Mouse (Mus musculus) left cerebral cortex, adult 2 months (tissue): ENCODE data around the gene Ccnd1. TPM values are rescaled to one million over a fixed set of nuclear protein-coding genes. Genes with fewer than 3 reads are reported as not detected.
"Not testable (repeated sequence)": the region's sequence is repeated elsewhere in the genome, so short reads cannot be mapped to it uniquely, and the experiment has no call there.

Source experiments
- DNase-seq, 2 experiments: peaks; one replicate each; pipeline ENCODE4 v3.0.0; 2021 to 2022; ENCODE audit warnings: low spot score in 2 of 2, mixed read lengths in 1 of 2; ENCODE audit errors: extremely low spot score in 1 of 2
- H3K27ac ChIP-seq: fragments of 200-600 bp; 2 replicates; pipeline ENCODE4 v1.8.1; 2022
- H3K4me3 ChIP-seq: fragments of 200-600 bp; 2 replicates; pipeline ENCODE4 v1.8.1; 2022
- CTCF ChIP-seq: fragments of 200-600 bp; IDR thresholded peaks from 2 replicates; pipeline ENCODE4 v1.8.1; 2022; ENCODE audit warnings: antibody characterized with exemption, mild to moderate bottlenecking, moderate library complexity
- intact Hi-C: fragments of 180-260 bp; cut with DNase I; formaldehyde crosslinking; loops from one replicate; pipeline ENCODE4 v1.15.1; 2025
- total RNA-seq, 2 experiments: library from RNA; stranded (reverse); gene quantifications; 2 replicates each; pipeline ENCODE4 v1.2.3; 2021

Ccnd1 gene
- total RNA-seq, 2 experiments from 2014 or later, result 57.0 to 57.7 TPM

DNA sequence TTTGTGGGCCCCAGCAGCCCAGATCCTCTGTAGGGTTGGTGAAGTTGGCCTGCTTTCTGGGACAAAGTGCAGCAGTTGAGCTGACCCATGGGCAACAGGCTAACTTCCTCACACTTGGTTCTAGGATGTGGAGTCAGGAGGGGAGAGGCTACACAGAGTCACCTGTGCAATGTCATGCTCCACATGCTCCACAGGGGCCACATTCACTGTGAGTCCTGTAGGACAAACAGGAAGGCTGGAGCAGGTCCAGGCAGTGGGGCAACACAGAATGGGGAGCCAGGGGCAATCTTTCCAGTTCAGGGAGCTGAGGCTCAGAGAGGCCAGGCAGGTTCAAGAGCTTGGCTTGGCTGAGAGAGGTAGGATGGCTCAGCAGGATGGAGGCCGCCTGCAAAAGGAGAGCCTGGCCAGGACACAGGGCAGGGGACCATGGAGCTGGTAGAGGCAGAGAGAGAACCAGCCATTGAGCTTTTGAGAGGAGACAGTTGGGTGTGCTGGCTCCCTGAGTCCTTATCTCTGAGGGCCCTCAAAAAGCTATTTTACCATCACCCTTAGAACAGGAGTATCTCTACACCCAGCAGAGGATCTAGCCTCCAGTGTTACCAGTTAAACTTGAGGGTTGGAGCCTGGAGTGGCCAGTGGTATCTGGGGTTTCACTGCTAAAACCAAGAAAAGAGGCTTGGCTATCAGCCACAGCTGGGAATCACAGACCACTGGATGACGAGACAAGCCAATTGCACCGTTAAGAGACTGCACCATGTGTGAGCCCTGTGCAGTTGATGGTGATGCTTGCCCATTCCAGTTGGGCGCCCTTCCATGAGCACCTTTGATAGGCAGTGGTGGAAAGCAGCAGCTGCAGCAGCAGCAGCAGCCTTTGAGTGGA lies 11.5 kb downstream of the Ccnd1 start:
- TF ChIP-seq CTCF, result no peak
- intact Hi-C loops, result no loop called here

DNA sequence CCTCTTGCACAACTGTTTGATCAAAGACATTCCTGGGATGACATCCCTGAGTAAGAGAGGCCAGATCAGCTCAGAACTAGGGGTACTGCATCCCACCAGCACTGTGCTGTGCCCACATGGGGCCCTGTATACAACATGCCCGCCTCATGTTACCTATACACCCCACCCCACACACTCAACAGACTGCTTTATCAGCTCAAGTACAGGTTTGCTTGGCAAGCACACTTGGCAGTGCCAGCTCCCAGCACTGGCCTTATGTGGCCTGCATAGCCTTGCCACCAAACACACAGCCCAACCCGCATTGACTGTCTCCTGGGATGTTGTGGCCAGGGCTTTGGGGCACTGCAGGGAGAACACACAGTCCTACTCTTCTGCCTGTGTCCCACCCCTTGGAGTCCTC lies 12.1 kb downstream of the Ccnd1 start:
- DNase-seq, result no peak
- intact Hi-C loops, result no loop called here

More for the DNA sequence above, 11.5 kb downstream of the Ccnd1 start:
- no peak for DNase-seq
- H3K27ac ChIP-seq, result no peak overlapping the region
- H3K4me3 ChIP-seq, result no peak overlapping the region

DNA sequence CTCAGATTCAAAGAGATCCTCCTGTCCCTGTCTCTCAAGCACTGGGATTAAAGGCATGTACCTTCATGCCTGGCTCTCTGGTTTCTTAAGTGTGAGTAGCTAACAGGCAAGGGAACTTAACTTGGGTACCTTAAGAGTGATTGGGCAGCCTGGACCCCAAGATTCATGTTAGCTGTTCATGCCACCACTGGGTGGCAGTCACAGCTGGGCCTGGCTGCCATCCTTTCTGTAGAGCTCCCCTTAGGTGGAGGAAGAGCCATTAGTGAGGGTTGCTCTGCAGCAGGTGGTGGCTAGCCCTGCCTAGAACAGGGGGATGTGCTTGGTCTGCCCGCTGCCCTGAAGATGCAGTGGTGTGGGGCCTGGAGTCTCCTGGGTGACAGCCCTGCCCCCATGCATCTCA lies 20.9 kb downstream of the Ccnd1 start:
- no peak for DNase-seq
- intact Hi-C loops, result no loop called here
- H3K27ac ChIP-seq, result no peak overlapping the region
- peak; percentile 35 for TF ChIP-seq CTCF
- no peak overlapping the region for H3K4me3 ChIP-seq

More for the DNA sequence above, 12.1 kb downstream of the Ccnd1 start:
- Histone ChIP-seq H3K4me3 (no peak overlapping the region), H3K27ac (no peak overlapping the region)
- no peak for TF ChIP-seq CTCF

DNA sequence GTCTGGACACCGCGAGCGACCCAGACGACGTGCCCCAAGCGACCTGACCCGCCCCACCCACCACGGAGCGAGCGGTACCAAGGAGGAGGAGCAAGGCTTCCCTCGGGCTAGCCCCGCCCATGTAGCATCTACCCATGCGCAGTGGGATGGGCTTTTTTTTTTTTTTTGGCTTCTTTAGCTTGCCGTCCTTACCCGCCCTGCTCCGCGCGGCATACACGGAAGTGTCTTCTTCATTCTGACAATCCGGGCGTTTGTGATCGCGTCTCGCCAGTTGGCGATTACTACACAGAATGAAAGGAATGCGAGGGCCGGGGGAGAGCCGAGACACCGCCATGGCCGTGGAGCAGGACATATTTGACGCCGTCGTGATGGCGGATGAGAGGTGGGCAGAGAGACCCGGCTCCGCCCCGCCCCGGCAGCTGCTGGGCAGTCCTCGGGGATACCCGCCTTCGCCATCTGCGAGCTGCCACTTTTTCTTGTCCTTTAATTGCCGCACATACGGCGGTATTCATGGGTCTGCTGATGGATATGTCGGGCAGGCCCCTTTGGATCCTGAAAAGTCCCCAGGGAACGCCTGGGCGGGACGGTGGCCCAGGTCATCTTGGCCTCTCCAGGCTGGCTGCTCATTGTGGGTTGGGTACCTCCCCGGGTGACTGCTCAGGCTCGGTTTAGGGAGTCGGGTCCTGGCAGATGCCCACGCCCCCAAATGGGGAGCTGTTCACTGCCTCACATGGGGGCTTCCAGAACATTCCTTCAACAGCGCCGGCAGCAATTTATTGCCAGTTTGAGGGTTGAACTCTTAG lies 24.6 kb downstream of the Ccnd1 start, which contains the start of gene LTO1:
LTO1 (plus strand) TSS at position 153 of the 803 bp plus-strand sequence.
- Histone ChIP-seq H3K4me3 (peak within 1 kb of the TSS; percentile 94), H3K27ac (peak within 1 kb of the TSS; percentile 89)
- TF ChIP-seq CTCF, result no peak
- DNase-seq, result peak; percentile 85 to 88
- intact Hi-C loops, result loop anchor here (5.0 kb wide), 1 partner anchor 443 kb away; the partner anchor contains the start of gene Cttn

DNA sequence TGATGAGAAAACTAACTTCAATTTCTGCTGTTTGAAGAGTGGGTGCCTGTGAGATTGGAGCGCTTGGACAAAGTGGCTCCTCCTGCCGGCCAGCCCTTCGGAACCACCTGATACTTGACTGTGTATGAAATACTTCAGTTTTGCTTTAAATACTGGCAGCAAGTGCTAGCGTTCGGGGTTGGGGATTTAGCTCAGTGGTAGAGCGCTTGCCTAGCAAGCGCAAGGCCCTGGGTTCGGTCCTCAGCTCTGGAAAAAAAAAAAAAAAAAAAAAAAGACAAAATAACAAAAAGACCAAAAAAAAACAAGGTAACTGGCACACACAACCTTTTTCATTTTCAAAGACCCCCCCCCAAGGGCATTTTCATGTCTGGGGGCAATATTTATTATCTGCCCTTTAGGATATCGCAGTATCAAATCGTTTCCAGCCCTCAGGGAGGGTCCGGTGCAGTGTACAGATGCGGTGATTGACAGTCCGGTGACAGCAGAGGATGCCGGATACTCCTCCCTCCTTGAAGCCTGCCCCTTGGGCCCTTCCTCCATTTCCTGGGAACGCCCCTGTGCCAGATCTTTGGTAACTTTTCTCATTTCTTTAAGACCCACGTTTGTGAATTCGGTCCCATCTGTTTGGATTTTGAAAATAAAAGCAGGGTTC lies 25.3 kb downstream of the Ccnd1 start:
- TF ChIP-seq CTCF, result peak; percentile 55
- intact Hi-C loops, result loop anchor here (5.0 kb wide), 1 partner anchor 442 kb away; the partner anchor contains the start of gene Cttn
- H3K27ac ChIP-seq, result peak overlapping the region; percentile 89
- peak; percentile 86 for DNase-seq
- H3K4me3 ChIP-seq, result peak overlapping the region; percentile 94

DNA sequence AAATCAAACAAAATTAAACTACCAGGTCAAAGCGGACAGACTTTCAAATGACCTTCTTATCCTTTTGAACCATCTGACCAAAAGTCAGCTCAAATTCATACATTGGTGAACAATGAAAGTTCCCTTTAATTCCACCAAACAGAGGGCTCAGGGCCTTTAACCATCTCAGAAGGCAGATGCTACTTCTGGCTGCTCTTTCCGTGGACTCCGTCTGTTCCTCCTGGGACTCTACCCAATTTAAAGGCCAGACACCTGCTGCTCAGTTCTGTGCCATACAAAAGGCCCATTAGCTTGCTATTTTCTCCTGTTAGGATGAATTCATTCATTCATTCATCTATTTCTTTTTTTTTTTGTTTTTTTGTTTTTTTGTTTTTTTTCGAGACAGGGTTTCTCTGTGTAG lies 26.8 kb downstream of the Ccnd1 start:
- intact Hi-C loops, result loop anchor here (5.0 kb wide), 1 partner anchor 441 kb away; the partner anchor contains the start of gene Cttn
- TF ChIP-seq CTCF, result no peak
- no peak for DNase-seq
- Histone ChIP-seq H3K27ac (no peak overlapping the region), H3K4me3 (no peak overlapping the region)

DNA sequence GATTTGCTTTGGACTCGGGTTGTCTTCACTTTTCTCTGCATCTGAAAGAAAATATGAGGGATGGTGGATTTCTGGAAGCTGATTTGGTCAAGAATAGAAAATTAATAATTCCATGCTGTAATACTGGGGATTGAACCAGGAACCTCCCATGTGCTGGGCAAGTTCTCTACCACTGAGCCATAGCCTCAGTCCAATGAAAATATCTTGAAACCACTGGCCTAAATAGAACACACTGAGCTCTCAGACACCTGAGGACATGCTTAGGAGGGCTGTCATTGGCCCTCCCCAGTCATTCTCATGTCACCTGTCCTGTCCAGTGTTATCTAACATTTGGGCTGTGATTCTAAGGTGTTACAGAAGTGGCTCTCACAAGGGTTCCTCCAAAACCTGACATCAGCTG lies 28.6 kb downstream of the Ccnd1 start:
- peak in 1 of 2 experiments; percentile 49 for DNase-seq
- TF ChIP-seq CTCF, result no peak
- H3K27ac ChIP-seq, result no peak overlapping the region
- H3K4me3 ChIP-seq, result no peak overlapping the region
- intact Hi-C loops, result loop anchor here (5.0 kb wide), 1 partner anchor 439 kb away; the partner anchor contains the start of gene Cttn

DNA sequence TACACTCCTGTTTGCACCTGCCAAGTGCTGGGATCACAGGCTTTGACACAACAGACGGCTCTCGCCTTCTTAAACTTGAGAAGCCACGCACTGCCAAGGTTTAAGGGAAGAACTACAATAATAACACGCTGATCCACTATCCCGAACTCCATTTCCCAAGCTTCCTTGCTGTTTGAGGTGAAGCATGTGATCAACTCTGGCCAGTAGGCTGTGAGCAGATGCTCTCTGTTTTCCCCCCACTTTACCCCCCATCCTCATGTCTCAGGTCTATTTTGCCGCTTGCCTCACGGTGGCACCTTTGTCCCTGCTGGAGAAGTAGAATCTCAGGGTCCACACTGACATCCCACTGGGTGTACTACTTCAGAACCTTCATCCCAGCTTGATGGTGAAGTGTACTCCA lies 31.0 kb downstream of the Ccnd1 start:
- intact Hi-C loops, result no loop called here
- DNase-seq, result peak in 1 of 2 experiments; percentile 35
- Histone ChIP-seq H3K27ac (no peak overlapping the region), H3K4me3 (0 out of 2 replicates have a peak overlapping the region, but pooled peaks have one; percentile 9)
- no peak; the same call in 1 of the 2 replicates for TF ChIP-seq CTCF

DNA sequence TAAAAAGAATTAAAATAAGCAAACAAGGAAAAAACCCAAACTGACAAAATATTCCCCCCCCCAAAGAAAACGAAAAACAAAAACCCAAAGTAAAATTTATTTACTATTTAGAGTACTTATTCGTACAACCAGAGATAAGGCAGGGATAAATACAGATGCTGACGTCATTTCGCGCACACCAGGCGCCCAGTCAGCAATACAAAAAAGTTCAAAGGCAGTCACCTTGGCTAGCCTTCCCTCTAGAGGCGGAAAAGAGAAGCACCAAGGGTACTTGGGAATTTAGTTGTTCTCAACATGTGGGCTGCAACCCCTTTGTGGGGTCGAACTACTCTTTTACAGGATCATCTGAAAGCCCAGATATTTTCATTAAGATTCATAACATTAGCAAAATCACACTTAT lies 31.9 kb downstream of the Ccnd1 start:
- Histone ChIP-seq H3K4me3 (no peak overlapping the region), H3K27ac (no peak overlapping the region)
- DNase-seq, result no peak
- TF ChIP-seq CTCF, result peak; percentile 40
- intact Hi-C loops, result no loop called here

DNA sequence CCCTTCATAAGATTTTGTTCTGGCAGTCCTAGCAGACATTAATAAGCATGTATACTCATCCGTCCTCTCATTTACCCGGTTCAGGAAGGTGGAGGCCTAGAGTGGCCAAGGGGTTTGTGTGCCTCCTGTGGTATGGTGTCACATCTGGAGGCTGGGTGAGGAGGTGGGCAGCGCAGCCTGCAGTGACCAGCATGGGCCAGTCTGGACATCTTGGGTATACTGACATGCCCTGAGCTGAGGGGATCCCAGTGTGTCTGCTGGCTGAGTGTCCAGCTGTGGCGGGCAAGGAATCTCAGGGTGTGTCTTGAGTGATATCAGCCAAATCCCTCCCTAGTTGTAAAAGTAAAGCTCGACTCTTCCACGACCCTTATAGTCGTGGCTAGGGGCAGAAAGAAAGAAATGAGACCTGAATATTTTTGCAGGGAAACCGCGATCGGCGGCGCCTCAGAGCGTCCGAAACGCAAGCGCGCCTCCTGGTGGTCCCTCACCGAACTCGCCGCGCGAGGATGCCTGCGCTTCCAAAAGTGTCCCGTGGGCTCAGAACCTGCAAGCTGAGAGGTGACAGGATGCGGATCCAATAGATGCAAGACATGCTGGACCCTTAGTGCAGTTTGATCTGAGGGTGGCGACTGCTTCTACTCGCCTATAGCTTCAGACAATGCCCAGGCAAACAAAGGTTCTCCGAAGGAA lies 32.9 kb downstream of the Ccnd1 start:
- peak; percentile 60 to 69 for DNase-seq
- no peak overlapping the region for H3K27ac ChIP-seq
- intact Hi-C loops, result no loop called here
- peak; percentile 93 for TF ChIP-seq CTCF
- peak overlapping the region; percentile 19; the same call in 1 of the 2 replicates for H3K4me3 ChIP-seq

DNA sequence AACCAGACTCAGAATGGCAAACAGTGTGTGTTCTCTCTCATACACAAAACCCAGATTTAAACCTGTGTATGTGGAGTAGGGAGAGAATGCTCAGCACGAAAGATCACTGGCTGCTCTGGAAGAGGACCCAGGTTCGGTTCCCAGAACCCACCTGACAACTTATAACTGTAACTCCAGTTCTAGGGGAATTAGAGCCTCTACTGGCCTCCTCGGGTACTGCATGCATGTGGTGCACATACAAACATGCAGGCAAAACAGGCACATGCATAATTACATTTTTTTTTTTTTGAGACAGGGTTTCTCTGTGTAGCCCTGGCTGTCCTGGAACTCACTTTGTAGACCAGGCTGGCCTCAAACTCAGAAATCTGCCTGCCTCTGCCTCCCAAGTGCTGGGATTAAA lies 34.2 kb downstream of the Ccnd1 start:
- TF ChIP-seq CTCF, result peak; percentile 21
- intact Hi-C loops, H3K4me3 ChIP-seq, DNase-seq, H3K27ac ChIP-seq: not testable (repeated sequence)
